Mouse (Mus musculus): ENCODE results near the gene Tspan31. TPM values are rescaled to one million over a fixed set of nuclear protein-coding genes. Genes with fewer than 3 reads are reported as not detected.
A peak's percentile ranks its signal among the peaks of the same experiment; 100 is the strongest.

The Tspan31 gene
- polyA plus RNA-seq, 1 experiment from 2014 or later, result 96.7 TPM

DNA sequence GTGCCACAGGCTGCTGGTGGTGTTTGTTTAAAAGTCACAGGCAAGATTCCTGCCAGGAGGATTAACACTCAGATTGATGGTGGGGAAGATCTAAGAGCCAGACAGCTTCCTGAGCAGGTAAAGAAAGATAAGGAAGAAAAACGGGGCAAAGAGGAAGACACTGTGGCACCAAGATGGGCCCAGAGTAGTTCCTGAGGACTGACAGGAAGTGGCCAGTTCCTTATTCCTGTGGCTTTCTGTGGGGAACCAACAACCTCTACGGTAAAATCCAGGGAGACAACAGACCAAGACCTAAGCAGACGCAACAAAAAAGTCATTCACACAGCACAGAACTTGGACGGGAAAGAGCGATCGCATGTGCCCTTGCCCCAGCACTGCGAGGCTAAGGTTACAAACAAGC, 33.6 kb upstream of the Tspan31 start:
- Histone ChIP-seq H3K4me2 (ENCODE audit: low read depth, low read length) (no peak overlapping the region; the same call in 1 of the 2 replicates), H3K9me3 (replicated peaks; ENCODE audit: control insufficient read depth, low read length) (no peaks in the 10 kb centered on the region), H3K27me3 (ENCODE audit: control insufficient read depth, insufficient read depth, low read depth, low read length) (no peaks in the 10 kb centered on the region), H3K9ac (ENCODE audit: low read depth, low read length) (no peak overlapping the region), H3K27ac (ENCODE audit: low read length) (peak overlapping the region; percentile 9; the same call in 1 of the 2 replicates), H3K4me3 (ENCODE audit: low read depth, low read length) (no peak overlapping the region), H3K36me3 (ENCODE audit: control insufficient read depth, insufficient read depth) (0 out of 2 replicates have a peak, but pooled peaks cover 4% of the 10 kb centered on the region), H3K4me1 (ENCODE audit: control insufficient read depth, low read depth, low read length) (peaks cover 31% of the 10 kb centered on the region)
- 18% methylated on average over 7 of the region's 7 CpGs for WGBS (ENCODE audit: insufficient replicate concordance)
- no peak for ATAC-seq (ENCODE audit: low read depth)

DNA sequence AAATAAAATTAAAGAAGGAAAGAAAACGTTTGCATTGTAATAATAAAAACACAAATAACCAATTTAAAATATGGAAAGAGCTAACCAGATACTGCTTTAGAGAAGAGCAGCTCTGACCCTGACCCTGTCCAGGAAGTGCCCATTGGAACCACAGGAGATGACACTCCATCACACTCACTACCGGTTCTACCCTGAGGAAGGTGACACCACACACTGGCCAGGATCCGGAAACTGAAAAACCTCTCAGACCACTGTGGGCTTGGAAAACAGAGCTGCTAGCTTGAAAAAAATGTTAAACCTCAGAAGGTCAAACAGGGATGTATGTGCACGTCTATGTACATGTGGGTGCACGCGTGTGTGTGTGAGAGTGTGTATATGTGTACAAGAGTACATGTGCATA, 31.1 kb upstream of the Tspan31 start:
- Histone ChIP-seq H3K4me3 (ENCODE audit: low read depth, low read length) (no peak overlapping the region), H3K36me3 (ENCODE audit: control insufficient read depth, insufficient read depth) (peaks cover 13% of the 10 kb centered on the region; the same call in 1 of the 2 replicates), H3K27ac (ENCODE audit: low read length) (no peak overlapping the region), H3K27me3 (ENCODE audit: control insufficient read depth, insufficient read depth, low read depth, low read length) (no peaks in the 10 kb centered on the region), H3K4me1 (ENCODE audit: control insufficient read depth, low read depth, low read length) (peaks cover 20% of the 10 kb centered on the region), H3K9ac (ENCODE audit: low read depth, low read length) (no peak overlapping the region), H3K4me2 (ENCODE audit: low read depth, low read length) (no peak overlapping the region), H3K9me3 (replicated peaks; ENCODE audit: control insufficient read depth, low read length) (no peaks in the 10 kb centered on the region)
- no peak for ATAC-seq (ENCODE audit: low read depth)
- 54% methylated on average over 6 of the region's 6 CpGs for WGBS (ENCODE audit: insufficient replicate concordance)

DNA sequence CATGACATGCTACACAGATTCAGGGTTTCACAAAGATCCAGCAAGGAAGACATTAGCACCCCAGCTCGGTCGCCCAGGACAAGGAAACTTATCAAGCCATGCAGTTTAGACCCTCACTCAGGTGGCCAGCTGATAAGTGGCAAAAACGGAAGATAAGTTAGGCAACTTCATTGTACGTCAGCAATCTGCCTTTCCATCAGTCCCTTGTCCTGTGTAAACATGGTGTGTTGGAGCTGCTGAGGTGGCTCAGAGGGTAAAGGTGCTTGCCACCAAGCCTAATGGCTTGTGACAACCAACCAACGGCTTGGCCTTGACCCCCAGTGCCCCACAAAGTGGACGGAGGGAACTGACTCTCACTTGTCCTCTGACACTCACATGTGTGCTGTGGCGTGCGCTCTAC, 30.4 kb upstream of the Tspan31 start:
- Histone ChIP-seq H3K4me2 (ENCODE audit: low read depth, low read length) (no peak overlapping the region), H3K4me3 (ENCODE audit: low read depth, low read length) (no peak overlapping the region), H3K27me3 (ENCODE audit: control insufficient read depth, insufficient read depth, low read depth, low read length) (no peaks in the 10 kb centered on the region), H3K4me1 (ENCODE audit: control insufficient read depth, low read depth, low read length) (peaks cover 20% of the 10 kb centered on the region), H3K36me3 (ENCODE audit: control insufficient read depth, insufficient read depth) (peaks cover 17% of the 10 kb centered on the region), H3K9me3 (replicated peaks; ENCODE audit: control insufficient read depth, low read length) (no peaks in the 10 kb centered on the region), H3K27ac (ENCODE audit: low read length) (0 out of 2 replicates have a peak overlapping the region, but pooled peaks have one; percentile 8), H3K9ac (ENCODE audit: low read depth, low read length) (no peak overlapping the region)
- ATAC-seq (ENCODE audit: low read depth), result peak; percentile 68
- 21% methylated on average over 8 of the region's 8 CpGs for WGBS (ENCODE audit: insufficient replicate concordance)

DNA sequence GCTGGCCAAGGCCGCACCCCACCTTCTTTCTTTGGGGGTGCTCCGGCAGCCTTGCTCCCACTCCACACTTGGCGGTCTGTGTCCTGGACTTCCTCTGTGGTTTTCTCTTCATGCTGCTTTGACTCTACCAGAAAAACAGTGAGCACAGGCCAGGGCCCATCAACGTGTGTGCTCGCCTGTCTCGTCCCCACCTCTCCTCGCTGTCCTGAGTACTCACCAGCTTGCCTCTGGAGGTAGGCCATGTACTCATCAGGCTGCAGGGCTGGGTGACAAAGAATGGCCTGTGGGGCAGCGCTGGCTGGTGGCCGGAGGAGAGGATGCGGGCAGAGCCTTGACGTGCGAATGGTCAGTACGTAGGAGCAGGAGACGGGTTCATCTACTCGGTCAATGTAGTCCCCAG, 29.8 kb upstream of the Tspan31 start:
- Histone ChIP-seq H3K4me1 (ENCODE audit: control insufficient read depth, low read depth, low read length) (peaks cover 20% of the 10 kb centered on the region), H3K4me3 (ENCODE audit: low read depth, low read length) (no peak overlapping the region), H3K27me3 (ENCODE audit: control insufficient read depth, insufficient read depth, low read depth, low read length) (no peaks in the 10 kb centered on the region), H3K9ac (ENCODE audit: low read depth, low read length) (no peak overlapping the region), H3K4me2 (ENCODE audit: low read depth, low read length) (no peak overlapping the region), H3K27ac (ENCODE audit: low read length) (no peak overlapping the region), H3K9me3 (replicated peaks; ENCODE audit: control insufficient read depth, low read length) (no peaks in the 10 kb centered on the region), H3K36me3 (ENCODE audit: control insufficient read depth, insufficient read depth) (peaks cover 17% of the 10 kb centered on the region)
- 62% methylated on average over 15 of the region's 15 CpGs for WGBS (ENCODE audit: insufficient replicate concordance)
- no peak for ATAC-seq (ENCODE audit: low read depth)

DNA sequence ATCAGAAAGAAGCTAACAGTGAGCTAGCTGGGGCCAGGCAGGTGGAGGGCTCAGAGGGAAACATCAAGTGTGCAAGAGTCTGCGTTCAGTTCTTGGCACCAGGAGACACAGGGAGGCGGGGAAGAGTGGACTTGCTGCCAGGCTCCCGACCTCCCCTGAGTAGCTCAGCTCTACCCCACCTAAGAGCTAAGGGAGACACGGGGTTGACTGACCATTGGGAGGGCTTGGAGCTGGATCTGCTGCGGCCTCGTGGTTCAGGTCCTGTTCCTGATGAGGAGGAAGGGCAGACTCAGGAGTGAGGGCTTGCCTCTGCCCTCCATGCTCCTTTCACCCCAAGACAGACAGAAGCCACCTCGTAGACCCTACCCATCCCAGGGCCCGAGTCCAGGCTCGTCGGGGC, 29.1 kb upstream of the Tspan31 start:
- no peak for ATAC-seq (ENCODE audit: low read depth)
- 75% methylated on average over 10 of the region's 10 CpGs for WGBS (ENCODE audit: insufficient replicate concordance)
- Histone ChIP-seq H3K9me3 (replicated peaks; ENCODE audit: control insufficient read depth, low read length) (no peaks in the 10 kb centered on the region), H3K4me2 (ENCODE audit: low read depth, low read length) (no peak overlapping the region), H3K4me1 (ENCODE audit: control insufficient read depth, low read depth, low read length) (peaks cover 20% of the 10 kb centered on the region), H3K4me3 (ENCODE audit: low read depth, low read length) (no peak overlapping the region), H3K9ac (ENCODE audit: low read depth, low read length) (no peak overlapping the region), H3K27me3 (ENCODE audit: control insufficient read depth, insufficient read depth, low read depth, low read length) (no peaks in the 10 kb centered on the region), H3K27ac (ENCODE audit: low read length) (no peak overlapping the region), H3K36me3 (ENCODE audit: control insufficient read depth, insufficient read depth) (peaks cover 17% of the 10 kb centered on the region)

DNA sequence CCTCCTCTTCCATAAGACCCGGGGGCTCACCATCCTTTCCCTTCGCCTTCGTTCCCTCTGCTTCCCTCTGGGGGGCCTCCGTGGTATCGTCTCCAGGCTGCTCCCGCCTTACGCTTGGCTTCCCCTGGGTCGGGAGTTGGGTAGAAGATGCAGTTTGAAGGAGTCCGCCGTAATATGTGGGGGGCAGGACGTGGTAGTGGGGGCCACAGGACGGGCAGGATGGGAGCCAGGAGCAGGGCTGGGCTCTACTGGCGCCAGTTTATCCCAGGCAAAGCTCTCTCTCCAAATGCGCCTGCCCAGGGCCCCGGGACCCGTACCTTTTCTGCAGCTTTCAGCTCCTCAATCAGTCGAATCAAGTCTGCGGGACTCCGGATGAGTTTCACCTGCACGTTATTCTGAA, 28.4 kb upstream of the Tspan31 start:
- Histone ChIP-seq H3K4me3 (ENCODE audit: low read depth, low read length) (no peak overlapping the region), H3K4me2 (ENCODE audit: low read depth, low read length) (no peak overlapping the region), H3K27me3 (ENCODE audit: control insufficient read depth, insufficient read depth, low read depth, low read length) (no peaks in the 10 kb centered on the region), H3K9me3 (replicated peaks; ENCODE audit: control insufficient read depth, low read length) (no peaks in the 10 kb centered on the region), H3K4me1 (ENCODE audit: control insufficient read depth, low read depth, low read length) (peaks cover 17% of the 10 kb centered on the region), H3K27ac (ENCODE audit: low read length) (no peak overlapping the region), H3K9ac (ENCODE audit: low read depth, low read length) (no peak overlapping the region), H3K36me3 (ENCODE audit: control insufficient read depth, insufficient read depth) (peaks cover 17% of the 10 kb centered on the region)
- WGBS (ENCODE audit: insufficient replicate concordance), result 77% methylated on average over 20 of the region's 20 CpGs
- no peak for ATAC-seq (ENCODE audit: low read depth)

DNA sequence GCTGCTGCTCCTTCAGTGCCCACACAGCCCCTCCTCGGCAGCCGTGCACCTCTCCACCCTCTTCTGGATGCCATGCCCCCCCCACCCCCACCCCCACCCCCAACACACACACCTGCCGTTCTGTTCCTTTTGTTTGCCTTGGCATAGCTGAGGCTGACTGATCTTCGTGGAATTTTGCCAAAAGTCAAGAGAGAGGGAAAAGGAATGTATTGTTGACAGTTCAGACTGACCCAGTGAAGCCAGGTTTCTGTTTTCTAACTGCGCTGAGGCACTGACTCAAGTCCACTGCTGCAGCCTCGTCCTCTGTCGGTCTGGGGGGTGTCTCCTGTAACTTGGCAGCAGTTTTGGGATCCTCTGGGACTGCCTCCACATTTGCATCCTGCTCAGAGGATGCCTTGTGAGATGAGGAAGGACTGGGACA, 24.3 kb upstream of the Tspan31 start:
- 58% methylated on average over 7 of the region's 7 CpGs for WGBS (ENCODE audit: insufficient replicate concordance)
- Histone ChIP-seq H3K36me3 (ENCODE audit: control insufficient read depth, insufficient read depth) (peaks cover 17% of the 10 kb centered on the region), H3K9ac (ENCODE audit: low read depth, low read length) (no peak overlapping the region), H3K4me2 (ENCODE audit: low read depth, low read length) (no peak overlapping the region), H3K27me3 (ENCODE audit: control insufficient read depth, insufficient read depth, low read depth, low read length) (peaks cover 14% of the 10 kb centered on the region), H3K4me1 (ENCODE audit: control insufficient read depth, low read depth, low read length) (peaks cover 11% of the 10 kb centered on the region), H3K27ac (ENCODE audit: low read length) (no peak overlapping the region), H3K4me3 (ENCODE audit: low read depth, low read length) (no peak overlapping the region), H3K9me3 (replicated peaks; ENCODE audit: control insufficient read depth, low read length) (no peaks in the 10 kb centered on the region)
- ATAC-seq (ENCODE audit: low read depth), result no peak

DNA sequence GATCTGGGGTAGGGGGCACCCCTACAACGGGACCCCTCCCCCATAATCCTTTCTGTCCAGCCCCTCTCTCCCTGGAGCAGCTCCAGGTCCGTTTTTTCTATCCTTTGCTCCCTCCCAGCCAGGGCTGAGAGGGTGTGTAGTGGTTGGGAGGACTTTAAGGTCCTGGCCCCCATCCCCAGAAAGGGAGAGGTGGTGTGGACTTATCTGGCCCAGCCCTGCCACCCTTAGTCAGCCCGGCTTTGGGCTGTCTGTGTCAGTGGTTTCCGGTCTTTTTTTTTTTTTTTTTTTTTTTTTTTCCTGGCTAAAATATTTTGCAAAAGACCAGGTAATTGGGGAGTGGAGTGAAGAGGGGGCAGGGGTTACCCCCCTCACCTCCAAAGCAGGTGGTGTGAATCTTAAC, 22.7 kb upstream of the Tspan31 start:
- Histone ChIP-seq H3K4me1 (ENCODE audit: control insufficient read depth, low read depth, low read length) (peaks cover 11% of the 10 kb centered on the region), H3K27me3 (ENCODE audit: control insufficient read depth, insufficient read depth, low read depth, low read length) (peaks cover 14% of the 10 kb centered on the region)

DNA sequence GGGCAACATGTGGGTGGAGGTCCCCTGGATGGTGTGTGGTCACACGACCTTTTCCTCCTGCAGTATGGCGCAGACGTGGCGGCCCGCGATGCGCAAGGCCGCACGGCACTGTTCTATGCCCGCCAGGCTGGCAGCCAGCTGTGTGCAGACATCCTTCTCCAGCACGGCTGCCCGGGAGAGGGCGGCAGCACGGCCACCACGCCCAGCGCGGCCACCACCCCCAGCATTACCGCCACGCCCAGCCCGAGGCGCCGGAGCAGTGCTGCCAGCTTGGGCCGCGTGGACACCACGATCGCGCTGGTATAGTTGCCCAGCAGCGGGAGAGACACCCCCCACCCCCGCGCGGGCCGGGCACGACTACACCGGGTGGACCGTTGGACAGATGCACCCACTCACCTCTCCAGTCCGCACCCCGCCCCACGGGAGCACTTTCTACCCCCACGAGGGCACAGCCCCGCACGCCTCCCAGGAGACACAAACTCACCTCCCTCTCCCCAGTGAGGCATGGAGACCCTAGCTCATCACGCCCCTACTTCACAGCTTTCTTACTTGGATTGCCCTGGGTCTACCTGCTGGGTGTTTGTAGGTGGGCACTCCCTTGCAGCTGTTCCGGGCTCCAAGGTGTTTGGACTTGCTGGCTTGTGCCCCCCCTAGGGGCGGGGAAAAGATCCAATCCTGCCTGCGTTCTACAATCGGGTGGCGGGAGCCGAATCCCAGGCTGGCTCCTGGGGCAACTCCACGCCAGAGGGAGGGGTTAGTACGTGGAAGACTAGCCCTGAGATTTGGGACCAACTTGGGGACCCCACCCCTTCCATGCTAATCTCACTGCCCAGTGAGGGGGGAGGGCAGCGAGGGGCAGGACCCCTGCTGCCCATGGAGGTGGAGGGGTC, 21.7 kb upstream of the Tspan31 start:
- H3K9me3 ChIP-seq (replicated peaks; ENCODE audit: control insufficient read depth, low read length), result no peaks in the 10 kb centered on the region
- H3K4me2 ChIP-seq (ENCODE audit: low read depth, low read length), result no peak overlapping the region
- H3K27ac ChIP-seq (ENCODE audit: low read length), result no peak overlapping the region
- H3K27me3 ChIP-seq (ENCODE audit: control insufficient read depth, insufficient read depth, low read depth, low read length), result peaks cover 14% of the 10 kb centered on the region
- H3K36me3 ChIP-seq (ENCODE audit: control insufficient read depth, insufficient read depth), result peaks cover 7% of the 10 kb centered on the region
- H3K4me1 ChIP-seq (ENCODE audit: control insufficient read depth, low read depth, low read length), result peaks cover 11% of the 10 kb centered on the region
- H3K4me3 ChIP-seq (ENCODE audit: low read depth, low read length), result no peak overlapping the region
- WGBS (ENCODE audit: insufficient replicate concordance), result 69% methylated on average over 51 of the region's 51 CpGs
- H3K9ac ChIP-seq (ENCODE audit: low read depth, low read length), result no peak overlapping the region
- ATAC-seq (ENCODE audit: low read depth), result no peak

More for the DNA sequence above, 22.7 kb upstream of the Tspan31 start:
- Histone ChIP-seq H3K4me2 (ENCODE audit: low read depth, low read length) (no peak overlapping the region), H3K36me3 (ENCODE audit: control insufficient read depth, insufficient read depth) (peaks cover 7% of the 10 kb centered on the region), H3K9ac (ENCODE audit: low read depth, low read length) (no peak overlapping the region), H3K4me3 (ENCODE audit: low read depth, low read length) (no peak overlapping the region), H3K9me3 (replicated peaks; ENCODE audit: control insufficient read depth, low read length) (no peaks in the 10 kb centered on the region), H3K27ac (ENCODE audit: low read length) (no peak overlapping the region)
- WGBS (ENCODE audit: insufficient replicate concordance), result 26% methylated on average over 4 of the region's 4 CpGs
- no peak for ATAC-seq (ENCODE audit: low read depth)
